Mouse (Mus musculus) MEL (cell line): ENCODE data around the gene Tnpo1. TPM values are rescaled to one million over a fixed set of nuclear protein-coding genes. Genes with fewer than 3 reads are reported as not detected.

Experiments used
- DNase-seq: peaks from one replicate; pipeline ENCODE4 v3.0.0; 2011; ENCODE audit warnings: low read depth, low spot score
- H3K27ac ChIP-seq: 2 replicates; pipeline ENCODE4 v1.5.1; 2012; ENCODE audit warnings: low read depth, mild to moderate bottlenecking, control low read depth, low read length, moderate library complexity; ENCODE audit not compliant: control insufficient read depth
- H3K27me3 ChIP-seq, 2 experiments: fragments of 150-350 bp in 1 of 2; sonication (generic) in 1 of 2; 2 replicates each; pipeline ENCODE4 v1.6.1; 2012; ENCODE audit warnings: low read length in 2 of 2, mild to moderate bottlenecking in 2 of 2, improper control_type of control experiment in 1 of 2, moderate library complexity in 1 of 2; ENCODE audit not compliant: insufficient read depth in 2 of 2, control insufficient read depth in 1 of 2
- H3K36me3 ChIP-seq, 2 experiments: 2 replicates each; pipeline ENCODE4 v1.6.1; 2012 to 2014; ENCODE audit warnings: low read length in 2 of 2, improper control_type of control experiment in 1 of 2, inconsistent platforms in 1 of 2, mild to moderate bottlenecking in 1 of 2; ENCODE audit not compliant: insufficient read depth in 2 of 2, control insufficient read depth in 1 of 2
- H3K4me1 ChIP-seq, 2 experiments: fragments of 150-350 bp in 1 of 2; sonication (generic) in 1 of 2; 2 replicates each; pipeline ENCODE4 v1.6.1; 2012; ENCODE audit warnings: low read length in 2 of 2, improper control_type of control experiment in 1 of 2, mild to moderate bottlenecking in 1 of 2; ENCODE audit not compliant: insufficient read depth in 2 of 2, control insufficient read depth in 1 of 2
- H3K4me3 ChIP-seq, 2 experiments: fragments of 150-350 bp in 1 of 2; sonication (generic) in 1 of 2; 2 replicates each; pipeline ENCODE4 v1.5.1; 2012; ENCODE audit warnings: low read depth in 2 of 2, low read length in 2 of 2, mild to moderate bottlenecking in 2 of 2, moderate library complexity in 2 of 2, control low read depth in 1 of 2, improper control_type of control experiment in 1 of 2; ENCODE audit not compliant: control insufficient read depth in 1 of 2, insufficient read depth in 1 of 2
- H3K79me2 ChIP-seq: 2 replicates; pipeline ENCODE4 v1.6.1; 2012; ENCODE audit warnings: mild to moderate bottlenecking, low read length, moderate library complexity; ENCODE audit not compliant: control insufficient read depth, poor library complexity, insufficient read depth
- H3K9ac ChIP-seq: 2 replicates; pipeline ENCODE4 v1.6.1; 2012; ENCODE audit warnings: low read depth, mild to moderate bottlenecking, control low read depth, low read length, moderate library complexity; ENCODE audit not compliant: control insufficient read depth, poor library complexity, severe bottlenecking
- H3K9me3 ChIP-seq: fragments of 150-350 bp; sonication (generic); replicated peaks from 2 replicates; pipeline ENCODE4 v1.6.1; 2012; ENCODE audit warnings: mild to moderate bottlenecking, low read length, improper control_type of control experiment, moderate library complexity; ENCODE audit not compliant: insufficient read depth
- BHLHE40 ChIP-seq: IDR thresholded peaks from 2 replicates; pipeline ENCODE4 v1.6.1; 2012; ENCODE audit warnings: low read depth, mild to moderate bottlenecking, inconsistent platforms, low read length, improper control_type of control experiment, borderline replicate concordance
- CTCF ChIP-seq, 3 experiments: IDR thresholded peaks in 2 of 3; conservative IDR thresholded peaks in 1 of 3; 2 replicates each; pipeline ENCODE4 v1.5.1; 2011 to 2012; ENCODE audit warnings: low read length in 3 of 3, low read depth in 2 of 3, mild to moderate bottlenecking in 2 of 3, improper control_type of control experiment in 1 of 3, inconsistent platforms in 1 of 3, mixed read lengths in 1 of 3, moderate library complexity in 1 of 3; ENCODE audit not compliant: control insufficient read depth in 1 of 3, insufficient read depth in 1 of 3, poor library complexity in 1 of 3, severe bottlenecking in 1 of 3
- ELF1 ChIP-seq: IDR thresholded peaks from 2 replicates; pipeline ENCODE4 v1.6.1; 2014; ENCODE audit warnings: low read depth, mild to moderate bottlenecking, inconsistent platforms, low read length, improper control_type of control experiment, moderate library complexity
- GATA1 ChIP-seq: IDR thresholded peaks from 2 replicates; pipeline ENCODE4 v1.6.1; 2011; ENCODE audit warnings: low read depth, low read length, improper control_type of control experiment
- KAT2A ChIP-seq: conservative IDR thresholded peaks from 2 replicates; pipeline ENCODE4 v1.6.1; 2012; ENCODE audit warnings: low read depth, low read length, improper control_type of control experiment, inconsistent platforms
- MAX ChIP-seq: IDR thresholded peaks from 2 replicates; pipeline ENCODE4 v1.6.1; 2011; ENCODE audit warnings: low read length, improper control_type of control experiment
- MXI1 ChIP-seq: IDR thresholded peaks from 2 replicates; pipeline ENCODE4 v1.6.1; 2011; ENCODE audit warnings: mild to moderate bottlenecking, low read depth, low read length, improper control_type of control experiment
- MYC ChIP-seq: IDR thresholded peaks from 2 replicates; pipeline ENCODE4 v1.6.1; 2011; ENCODE audit warnings: low read depth, mild to moderate bottlenecking, low read length, improper control_type of control experiment, moderate library complexity
- POLR2AphosphoS5 ChIP-seq: IDR thresholded peaks from 2 replicates; pipeline ENCODE4 v1.6.1; 2012; ENCODE audit warnings: low read depth, borderline replicate concordance, mild to moderate bottlenecking, inconsistent platforms, low read length, moderate library complexity, mixed read lengths
- RAD21 ChIP-seq: IDR thresholded peaks from 2 replicates; pipeline ENCODE4 v1.6.1; 2011; ENCODE audit warnings: mild to moderate bottlenecking, low read depth, low read length, improper control_type of control experiment
- SIN3A ChIP-seq: IDR thresholded peaks from 2 replicates; pipeline ENCODE4 v1.6.1; 2012; ENCODE audit warnings: low read length, improper control_type of control experiment, inconsistent platforms
- SMC3 ChIP-seq: IDR thresholded peaks from 2 replicates; pipeline ENCODE4 v1.6.1; 2011; ENCODE audit warnings: low read depth, low read length, improper control_type of control experiment
- TAL1 ChIP-seq: IDR thresholded peaks from 2 replicates; pipeline ENCODE4 v1.6.1; 2012; ENCODE audit warnings: mild to moderate bottlenecking, inconsistent platforms, low read length, moderate library complexity, mixed read lengths
- UBTF ChIP-seq: IDR thresholded peaks from 2 replicates; pipeline ENCODE4 v1.6.1; 2012; ENCODE audit warnings: low read depth, mild to moderate bottlenecking, inconsistent platforms, low read length, improper control_type of control experiment, moderate library complexity, borderline replicate concordance; ENCODE audit not compliant: insufficient read depth
- ZC3H11A ChIP-seq: IDR thresholded peaks from 2 replicates; pipeline ENCODE4 v1.6.1; 2012; ENCODE audit warnings: low read depth, mild to moderate bottlenecking, inconsistent platforms, low read length, improper control_type of control experiment
- ZMIZ1 ChIP-seq: IDR thresholded peaks from 2 replicates; pipeline ENCODE4 v1.6.1; 2012; ENCODE audit warnings: low read depth, mild to moderate bottlenecking, inconsistent platforms, low read length, improper control_type of control experiment, moderate library complexity
- ZNF384 ChIP-seq: IDR thresholded peaks from 2 replicates; pipeline ENCODE4 v1.6.1; 2012; ENCODE audit warnings: low read depth, mild to moderate bottlenecking, inconsistent platforms, low read length, improper control_type of control experiment
- polyA plus RNA-seq, 2 experiments: library from polyadenylated mRNA; stranded (reverse) in 1 of 2; unstranded in 1 of 2; fragments of >175 nt in 1 of 2; fragments of >200 nt in 1 of 2; gene quantifications; 2 replicates each; pipeline versions ENCODE4 v1.2.1 to v1.2.4; 2012; ENCODE audit warnings: low replicate concordance in 2 of 2, low read depth in 1 of 2; ENCODE audit not compliant: insufficient read length in 2 of 2, insufficient read depth in 1 of 2, missing spikeins in 1 of 2
- total RNA-seq: library from RNA; depleted of rRNA; stranded (reverse); fragments of 300-350 nt; gene quantifications from 2 replicates; pipeline ENCODE4 v1.2.3, GENCODE M21; 2012

Tnpo1 gene
- total and polyA plus RNA-seq, 3 experiments, result 48.0 to 123 (median 89.6) TPM

DNA sequence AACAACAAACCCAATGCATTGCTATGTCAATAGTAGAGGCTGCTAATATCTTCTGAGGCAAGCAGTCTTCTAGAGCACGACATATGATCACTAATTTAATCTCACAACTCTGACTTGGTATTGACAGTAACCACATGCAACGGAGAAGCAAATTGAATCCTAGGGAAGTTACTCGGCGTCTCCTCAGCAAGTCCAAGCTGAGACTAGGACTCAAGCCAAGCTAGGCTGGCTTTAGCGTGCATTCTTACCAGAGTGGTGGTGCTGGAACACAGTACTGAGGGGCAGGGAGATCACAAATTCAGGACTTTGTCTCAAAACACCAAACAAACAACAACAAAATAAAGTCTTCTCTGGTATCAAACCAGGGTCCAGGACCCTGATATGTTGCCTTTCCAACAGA lies 28.6 kb downstream of the Tnpo1 start:
- Histone ChIP-seq H3K27me3 (no peaks in the 10 kb centered on the region), H3K36me3 (peaks cover 1 to 7% of the 10 kb centered on the region in 2 experiments; a peak in 3 of 4 replicates), H3K79me2 (peaks cover 35% of the 10 kb centered on the region), H3K4me3 (no peak overlapping the region), H3K4me1 (peaks cover 12 to 14% of the 10 kb centered on the region in 2 experiments), H3K9ac (no peak overlapping the region), H3K9me3 (no peaks in the 10 kb centered on the region), H3K27ac (no peak overlapping the region)
- no peak for DNase-seq
- no peak for TF ChIP-seq UBTF
- TF ChIP-seq ZC3H11A, result no peak
- TF ChIP-seq MYC, result no peak
- TF ChIP-seq ZMIZ1, result no peak
- TF ChIP-seq ELF1, result no peak
- no peak for TF ChIP-seq POLR2AphosphoS5
- no peak for TF ChIP-seq SIN3A
- no peak for TF ChIP-seq KAT2A
- no peak for TF ChIP-seq MAX
- no peak for TF ChIP-seq CTCF (IDR thresholded peaks at IDR 0.05 in 2 of 3, conservative IDR thresholded peaks at IDR 0.05 in 1 of 3; ENCODE audit: control insufficient read depth in 1 of 3, insufficient read depth in 1 of 3, low read depth in 2 of 3, low read length in 3 of 3, poor library complexity in 1 of 3, severe bottlenecking in 1 of 3)

DNA sequence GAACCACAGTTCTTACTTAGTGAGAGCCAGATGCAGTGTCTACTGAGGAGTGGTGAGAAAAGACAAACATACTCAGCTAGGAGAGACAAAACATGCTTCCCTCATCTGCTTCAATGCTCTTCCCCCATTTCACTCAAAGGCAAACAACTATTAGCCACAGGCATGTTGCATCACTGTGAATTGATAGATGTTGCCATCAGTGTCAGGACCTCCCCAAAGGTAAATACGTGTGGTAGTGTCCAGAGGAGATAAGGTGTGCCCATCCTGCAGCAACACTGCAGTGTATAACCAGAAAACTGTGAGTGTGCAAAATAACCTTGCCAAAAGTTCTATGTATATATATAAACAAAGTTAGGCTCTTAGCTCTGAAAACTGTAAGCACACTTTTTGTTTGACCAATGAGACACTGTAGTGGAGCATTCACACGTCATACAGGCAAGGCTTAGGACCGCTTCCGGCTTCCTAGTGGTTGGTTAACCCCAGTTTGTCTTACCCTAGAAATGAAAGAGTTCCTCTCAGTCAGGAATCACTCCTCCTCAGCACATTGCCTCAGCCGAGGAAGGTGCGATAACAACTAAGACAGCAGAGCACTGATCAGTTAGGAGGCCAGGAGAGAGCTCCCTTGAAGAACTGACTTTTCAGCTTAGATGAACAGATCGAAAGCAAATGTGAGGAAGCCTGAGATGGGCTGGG lies 29.6 kb downstream of the Tnpo1 start:
- no peak overlapping the region for H3K9ac ChIP-seq
- H3K27ac ChIP-seq, result no peak overlapping the region
- no peak for TF ChIP-seq TAL1
- TF ChIP-seq KAT2A, result no peak
- TF ChIP-seq MXI1, result no peak
- TF ChIP-seq BHLHE40, result no peak
- no peak for TF ChIP-seq RAD21
- H3K36me3 ChIP-seq, result peaks cover 1 to 11% of the 10 kb centered on the region in 2 experiments; a peak in 3 of 4 replicates
- DNase-seq, result no peak
- H3K27me3 ChIP-seq, result no peaks in the 10 kb centered on the region
- no peaks in the 10 kb centered on the region for H3K9me3 ChIP-seq
- no peak overlapping the region for H3K4me3 ChIP-seq
- peaks cover 34% of the 10 kb centered on the region for H3K79me2 ChIP-seq
- peaks cover 16 to 17% of the 10 kb centered on the region in 2 experiments for H3K4me1 ChIP-seq

DNA sequence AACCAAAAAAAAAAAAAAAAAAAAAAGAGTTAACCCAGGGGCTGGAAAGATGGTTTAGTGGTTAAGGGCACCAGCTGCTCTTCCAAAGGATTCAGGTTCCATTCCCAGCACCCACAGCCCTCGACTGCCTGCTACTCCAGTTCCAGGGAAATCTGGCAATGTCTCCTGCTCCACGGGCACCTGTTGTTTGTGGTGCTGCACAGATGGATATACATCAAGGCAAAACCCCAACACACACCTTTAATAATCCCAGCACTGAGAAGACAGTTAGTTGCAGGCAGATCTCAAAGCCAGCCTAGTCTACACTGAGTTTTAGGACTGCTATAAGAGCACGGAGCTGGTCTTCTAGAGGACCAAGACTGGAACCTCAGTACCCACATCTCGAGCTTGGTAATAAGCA lies 30.2 kb downstream of the Tnpo1 start:
- Histone ChIP-seq H3K27ac (no peak overlapping the region), H3K36me3 (peaks cover 0 to 16% of the 10 kb centered on the region in 2 experiments; a peak in 2 of 4 replicates), H3K4me1 (peaks cover 17% of the 10 kb centered on the region in 2 experiments), H3K79me2 (peaks cover 34% of the 10 kb centered on the region)
- TF ChIP-seq ZNF384 (peak; percentile 34; the same call in 1 of the 2 replicates), GATA1 (no peak), SMC3 (no peak)
- TF ChIP-seq, all 39 proteins: peak for 1
- DNase-seq, result no peak
- H3K4me3 ChIP-seq, result no peak overlapping the region
- H3K9ac ChIP-seq, result no peak overlapping the region
- no peaks in the 10 kb centered on the region for H3K9me3 ChIP-seq
- H3K27me3 ChIP-seq, result no peaks in the 10 kb centered on the region
